Mouse (Mus musculus): ENCODE measurements around the gene Ntf3.

Ntf3 gene

DNA sequence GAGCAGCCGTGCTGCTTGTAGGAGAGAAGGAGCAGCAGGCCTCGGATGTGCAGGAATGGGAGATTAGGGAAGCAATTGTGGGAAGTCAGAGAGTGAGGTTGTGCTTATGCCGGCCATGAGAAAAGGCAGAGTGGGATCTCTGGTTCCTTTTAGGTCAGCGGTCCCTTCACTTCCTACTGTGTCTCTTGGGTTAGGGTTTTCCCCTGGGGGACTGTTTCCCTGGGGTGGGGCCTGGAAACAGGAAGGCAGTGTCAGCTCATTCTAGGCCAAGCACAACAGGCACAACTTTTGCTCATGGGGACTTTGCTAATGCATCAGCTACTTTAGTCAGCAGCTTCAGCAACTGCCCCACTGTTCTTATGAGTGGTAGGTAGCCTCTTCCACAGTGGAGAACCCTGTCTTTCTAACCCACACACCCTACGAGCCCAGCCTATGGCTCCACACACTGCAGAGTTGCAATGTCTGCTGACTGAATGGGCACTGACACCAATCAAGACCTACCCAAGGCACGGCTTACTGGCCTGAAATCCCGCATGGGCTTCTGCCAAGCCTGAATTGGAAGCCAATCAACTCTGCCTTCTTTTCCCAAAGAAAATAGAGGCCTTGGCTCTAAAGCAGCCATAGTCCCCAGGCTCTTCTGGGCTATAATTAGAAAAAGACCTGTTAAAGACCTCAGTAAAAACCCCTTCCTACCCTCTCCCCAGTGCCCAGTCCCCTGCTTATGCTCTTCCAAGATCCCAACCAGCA, 60.5 kb downstream of the Ntf3 start:
- no peak for DNase-seq (ENCODE audit: low read depth, low spot score)

DNA sequence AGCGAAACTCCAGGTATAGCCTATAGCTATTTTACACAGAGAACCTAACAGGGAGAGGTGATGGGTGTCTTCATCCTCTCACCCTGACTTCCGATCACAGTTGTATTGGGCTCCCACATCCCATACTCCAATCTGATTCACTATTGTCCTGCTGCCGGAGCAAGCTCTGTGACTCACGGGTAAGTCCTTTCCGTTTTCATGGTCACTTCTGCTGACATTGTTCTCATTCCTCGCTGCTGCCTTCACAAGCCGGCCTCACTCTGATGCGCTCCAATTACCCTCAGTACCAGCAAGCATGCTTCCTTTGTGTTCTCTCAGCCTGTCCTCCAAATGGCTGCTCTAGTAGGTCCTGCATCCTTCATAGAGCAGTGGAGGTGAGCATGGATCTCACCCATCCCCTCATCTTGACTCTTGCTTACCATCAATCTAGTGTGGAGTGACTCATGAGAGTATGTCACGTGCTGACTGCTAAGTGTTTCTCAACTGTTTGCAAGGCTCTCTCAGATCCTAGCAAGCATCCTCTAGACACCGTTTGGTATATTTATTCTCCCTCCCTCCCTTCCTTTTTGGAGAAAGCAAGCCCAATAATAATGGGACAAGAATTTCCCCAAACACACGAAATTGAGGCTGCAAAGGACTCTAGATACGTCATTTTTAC, 61.5 kb downstream of the Ntf3 start:
- no peak for DNase-seq (ENCODE audit: low read depth, low spot score)

- no peak for DNase-seq (ENCODE audit: low read depth, low spot score)
These were observed 64.1 kb downstream of the Ntf3 start for GRCm38 (mm10) chr6:126102571-126102970.

DNA sequence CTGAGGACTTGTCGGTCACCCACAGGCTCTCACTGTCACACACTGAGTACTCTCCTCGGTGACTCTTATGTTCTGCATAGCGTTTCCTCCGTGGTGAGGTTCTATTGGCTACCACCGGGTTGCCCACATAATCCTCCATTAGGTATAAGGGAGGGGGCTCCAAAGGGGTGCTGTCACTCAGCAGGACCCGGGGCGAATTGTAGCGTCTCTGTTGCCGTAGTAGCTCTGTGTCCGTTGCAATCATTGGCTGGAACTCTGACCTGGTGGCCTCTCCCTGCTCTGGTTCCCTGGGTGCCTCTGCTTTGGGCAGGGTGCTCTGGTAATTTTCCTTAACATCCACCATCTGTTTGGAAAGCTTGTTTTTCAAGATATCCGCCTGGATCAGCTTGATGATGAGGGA, 64.7 kb downstream of the Ntf3 start:
- DNase-seq (ENCODE audit: low read depth, low spot score), result no peak

DNA sequence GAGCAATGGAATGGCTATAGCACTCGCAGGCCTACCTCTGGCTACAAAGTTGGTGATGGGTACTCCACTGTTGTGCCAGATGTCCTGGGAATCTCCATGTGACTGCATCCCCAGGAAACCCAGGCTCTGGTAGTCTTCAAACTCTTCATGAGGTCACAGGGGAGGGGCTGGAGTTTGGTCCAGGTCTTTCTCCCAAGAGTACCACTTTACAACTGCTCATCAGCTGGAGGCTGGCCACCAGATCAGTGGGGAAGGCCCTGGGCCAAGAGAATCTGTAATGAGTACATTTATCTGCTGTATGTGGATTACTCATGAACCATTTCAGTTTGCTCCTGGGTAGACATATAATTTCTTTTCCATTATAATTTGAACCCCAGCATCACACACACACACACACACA, 66.1 kb downstream of the Ntf3 start:
- no peak for DNase-seq (ENCODE audit: low read depth, low spot score)

DNA sequence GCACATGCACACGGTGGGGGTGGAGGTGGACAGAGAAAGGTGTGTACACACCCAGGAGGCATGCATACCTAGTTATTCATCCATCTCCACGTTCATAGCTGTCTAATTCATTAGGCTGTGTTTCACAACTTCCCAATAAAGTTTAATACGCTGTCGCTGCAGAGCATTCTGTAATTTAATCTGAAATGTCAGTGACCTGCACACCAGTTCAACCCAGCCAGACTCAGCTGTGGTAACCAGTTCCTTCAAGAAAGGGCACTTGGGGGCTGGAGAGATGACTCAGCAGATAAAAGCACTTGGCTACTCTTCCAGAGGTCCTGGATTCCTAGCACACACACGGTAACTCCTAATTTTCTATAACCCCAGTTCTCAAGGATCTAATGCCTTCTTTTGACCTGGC, 69.2 kb downstream of the Ntf3 start:
- no peak for DNase-seq (ENCODE audit: low read depth, low spot score)

GRCm38 (mm10) chr6:126096085-126096484, 70.6 kb downstream of the Ntf3 start:
- no peak for DNase-seq (ENCODE audit: low read depth, low spot score)

DNA sequence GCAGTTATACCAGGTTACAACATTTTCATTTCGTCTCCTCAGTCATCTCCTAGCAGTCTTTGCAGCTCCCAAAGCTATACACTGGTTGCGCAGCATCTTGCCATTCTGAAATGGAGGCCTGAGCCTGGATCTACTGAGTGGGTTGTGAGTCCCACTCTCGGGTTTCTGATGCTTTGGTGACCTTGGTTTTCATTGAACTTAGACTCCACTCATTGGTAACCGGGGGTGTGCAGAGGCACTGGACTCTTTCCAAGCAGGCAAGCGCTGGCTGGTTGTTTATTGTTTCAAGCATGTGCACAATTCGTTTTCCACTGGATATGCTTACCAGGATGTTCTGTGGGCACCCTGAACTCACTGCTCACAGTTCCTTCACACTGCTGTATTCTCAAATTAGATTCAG, 71.7 kb downstream of the Ntf3 start:
- no peak for DNase-seq (ENCODE audit: low read depth, low spot score)

GRCm38 (mm10) chr6:126092026-126092425, 74.7 kb downstream of the Ntf3 start:
- DNase-seq (ENCODE audit: low read depth, low spot score), result no peak

GRCm38 (mm10) chr6:126090063-126090462, 76.6 kb downstream of the Ntf3 start:
- DNase-seq (ENCODE audit: low read depth, low spot score), result no peak

DNA sequence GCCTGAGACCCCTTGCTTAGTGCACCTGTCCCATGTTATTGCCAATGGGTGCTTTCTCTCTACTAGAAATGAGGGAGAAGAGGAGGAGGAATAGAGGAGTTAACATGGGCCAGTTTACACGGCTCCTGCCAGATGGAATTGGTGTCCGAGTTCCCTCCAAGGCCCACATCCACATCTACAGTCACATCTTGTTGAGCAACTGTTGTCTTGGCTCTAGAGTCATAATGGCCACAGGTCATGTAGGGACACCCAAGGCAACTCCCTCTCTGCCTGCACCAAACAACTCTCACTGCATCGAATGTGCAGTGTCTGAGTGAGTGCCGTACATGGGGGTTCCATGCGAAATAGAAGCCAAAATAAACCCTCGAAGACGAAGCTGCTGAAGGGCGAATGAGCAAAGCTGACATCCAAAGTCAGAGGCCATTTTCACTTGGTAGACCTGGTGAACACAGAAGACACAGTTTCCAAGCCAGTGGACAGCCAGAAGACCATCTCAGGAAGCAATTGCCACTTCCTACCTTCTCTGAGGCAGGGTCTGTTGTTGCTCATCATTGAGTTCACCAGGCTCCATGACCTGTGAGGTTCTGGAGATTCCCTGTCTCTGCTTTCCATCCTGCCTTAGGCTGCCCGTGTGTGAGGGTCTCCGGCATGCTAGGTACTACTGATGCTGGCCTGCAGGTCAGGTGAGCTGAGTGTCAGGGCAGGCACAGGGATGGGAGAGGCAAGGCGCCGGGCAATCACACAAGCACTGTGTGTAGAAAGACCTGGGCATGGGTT, 78.0 kb downstream of the Ntf3 start:
- DNase-seq (ENCODE audit: low read depth, low spot score), result no peak

DNA sequence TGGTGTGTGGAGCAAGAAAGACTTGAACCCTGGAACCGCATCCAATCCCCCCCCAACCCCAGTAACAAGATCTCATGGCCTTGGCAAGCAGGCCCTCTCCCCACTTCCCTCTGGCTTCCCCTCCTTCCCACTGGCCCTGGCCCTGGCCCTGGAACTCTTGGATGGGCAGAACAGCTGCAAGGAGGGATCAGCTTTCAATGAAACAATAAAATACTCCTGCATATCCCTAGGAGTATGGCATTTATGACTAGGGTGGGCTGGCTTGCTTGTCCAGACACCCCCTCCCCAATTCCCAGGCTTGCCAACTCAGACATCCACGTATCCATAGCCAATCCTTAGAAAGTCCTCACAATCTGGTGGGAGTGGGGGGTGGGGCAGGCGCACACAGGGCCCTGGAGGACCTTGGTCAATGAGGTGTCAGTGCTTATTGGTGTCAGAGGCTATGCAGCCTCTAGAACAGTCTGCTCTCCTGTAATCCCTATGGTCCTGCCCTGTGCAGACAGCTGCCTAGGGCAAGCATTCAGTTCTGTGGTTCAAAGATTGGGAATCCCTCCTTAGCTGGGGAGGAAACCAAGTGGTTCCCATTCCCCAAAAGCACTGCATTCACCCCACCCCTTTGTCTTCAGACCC, 80.3 kb downstream of the Ntf3 start:
- DNase-seq (ENCODE audit: low read depth, low spot score), result no peak

- DNase-seq (ENCODE audit: low read depth, low spot score), result no peak
These were observed 86.2 kb downstream of the Ntf3 start for GRCm38 (mm10) chr6:126080531-126080930.

GRCm38 (mm10) chr6:126057706-126058105, 109.0 kb downstream of the Ntf3 start:
- no peak for DNase-seq (ENCODE audit: low read depth, low spot score)

GRCm38 (mm10) chr6:126053136-126053535, 113.6 kb downstream of the Ntf3 start:
- DNase-seq (ENCODE audit: low read depth, low spot score), result no peak

Data from 3T3-L1 (cell line).